Mouse (Mus musculus) liver, embryonic 14.5 days (tissue): Measurements from ENCODE around the gene Ccser2.
"Not testable (repeated sequence)": the region's sequence is repeated elsewhere in the genome, so short reads cannot be mapped to it uniquely, and the experiment has no call there.

ENCODE experiments used
- CTCF ChIP-seq: IDR thresholded peaks from 2 replicates; pipeline ENCODE4 v1.5.1; 2016; ENCODE audit warnings: antibody characterized with exemption, low read depth, control low read depth
- EP300 ChIP-seq: IDR thresholded peaks from 2 replicates; pipeline ENCODE4 v1.6.1; 2016; ENCODE audit warnings: antibody characterized with exemption, low read depth

GRCm38 (mm10) chr14:37000780-37001179 is 32.2 kb upstream of the Ccser2 start:
- not testable (repeated sequence) for TF ChIP-seq CTCF, EP300
